Mouse (Mus musculus): ENCODE measurements around the gene Sidt1. TPM values are rescaled to one million over a fixed set of nuclear protein-coding genes. Genes with fewer than 3 reads are reported as not detected.

The Sidt1 gene
- polyA plus RNA-seq, 1 experiment from 2014 or later = 10.6 TPM

Other genes with a start within 250 kb of the Sidt1 start
- 163 and 182 TPM in 2 replicates for gene Atp6v1a, start 193.5 kb downstream of the Sidt1 start, polyA plus RNA-seq (2014; fragmentation: Nextera tagmentation; extraction: Ambion mirVana)
- gene Naa50, start 193.4 kb downstream of the Sidt1 start, polyA plus RNA-seq (2014; fragmentation: Nextera tagmentation; extraction: Ambion mirVana) = 37.7 and 45.7 TPM in 2 replicates
- 4.6 and 5.8 TPM in 2 replicates for gene Usf3, start 159.9 kb downstream of the Sidt1 start, polyA plus RNA-seq (2014; fragmentation: Nextera tagmentation; extraction: Ambion mirVana)
- gene Spice1, start 13.9 kb upstream of the Sidt1 start, polyA plus RNA-seq (2014; fragmentation: Nextera tagmentation; extraction: Ambion mirVana) = 11.5 and 12.4 TPM in 2 replicates
- gene Cfap44, start 61.6 kb upstream of the Sidt1 start, polyA plus RNA-seq (2014; fragmentation: Nextera tagmentation; extraction: Ambion mirVana) = 3.7 and 7.6 TPM in 2 replicates
- 7.8 and 9.9 TPM in 2 replicates for gene Boc, start 225.7 kb upstream of the Sidt1 start, polyA plus RNA-seq (2014; fragmentation: Nextera tagmentation; extraction: Ambion mirVana)

All from neural tube, embryonic 14.5 days (tissue).